38 mouse cellular contexts compared by ENCODE assay signal in genomic region chr19:41786896-41787295, GRCm38 (mm10). TPM values are rescaled to one million over a fixed set of nuclear protein-coding genes. Genes with fewer than 3 reads are reported as not detected.
"Had no signal": no experiment of that assay in that cellular context is flagged by ENCODE, and none has a peak within 500 bp of the region (broad histone marks: within the 10 kb centered on the region; RNA-seq: fewer than 3 reads in every experiment).

No protein-coding gene starts in this region.

- H3K9me3 ChIP-seq: heart, embryonic 10.5 days; heart, embryonic 13.5 days; heart, embryonic 15.5 days; hindbrain, embryonic 10.5 days; hindbrain, embryonic 12.5 days; hindbrain, embryonic 13.5 days; hindbrain, embryonic 15.5 days; intestine, embryonic 15.5 days; kidney, embryonic 15.5 days had no signal

- H3K4me3 ChIP-seq: heart, embryonic 10.5 days; heart, embryonic 12.5 days; heart, embryonic 13.5 days; heart, embryonic 15.5 days; hindbrain, embryonic 10.5 days; hindbrain, embryonic 12.5 days; hindbrain, embryonic 13.5 days; hindbrain, embryonic 15.5 days; intestine, embryonic 15.5 days; kidney, embryonic 15.5 days; layer of hippocampus, adult 2 months had no signal

- ATAC-seq: hindbrain, embryonic 16.5 days; hindbrain, postnatal 0 days; inflammation-experienced regulatory T-cells, adult 6 months; intestine, embryonic 15.5 days; intestine, embryonic 16.5 days; intestine, postnatal 0 days had no signal

- H3K9ac ChIP-seq: heart, embryonic 12.5 days; heart, embryonic 13.5 days; heart, embryonic 15.5 days; hindbrain, embryonic 12.5 days; hindbrain, embryonic 13.5 days; hindbrain, embryonic 14.5 days; hindbrain, embryonic 15.5 days; intestine, embryonic 15.5 days; kidney, embryonic 15.5 days had no signal

- H3K27me3 ChIP-seq: heart, embryonic 12.5 days; heart, embryonic 13.5 days; heart, embryonic 15.5 days; hindbrain, embryonic 12.5 days; hindbrain, embryonic 13.5 days; hindbrain, embryonic 15.5 days; intestine, embryonic 15.5 days; kidney, embryonic 15.5 days had no signal

- H3K27ac ChIP-seq: heart, embryonic 10.5 days; heart, embryonic 13.5 days; heart, embryonic 15.5 days; hindbrain, embryonic 10.5 days; hindbrain, embryonic 12.5 days; hindbrain, embryonic 13.5 days; hindbrain, embryonic 14.5 days; hindbrain, embryonic 15.5 days; hindbrain, postnatal 0 days; intestine, embryonic 15.5 days; kidney, embryonic 15.5 days; kidney, postnatal 0 days; layer of hippocampus, adult 2 months had no signal

- H3K4me1 ChIP-seq: heart, embryonic 12.5 days; heart, embryonic 13.5 days; heart, embryonic 15.5 days; hindbrain, embryonic 12.5 days; hindbrain, embryonic 13.5 days; hindbrain, embryonic 15.5 days; intestine, embryonic 15.5 days; kidney, embryonic 15.5 days had no signal

- H3K4me2 ChIP-seq: heart, embryonic 11.5 days; heart, embryonic 12.5 days; heart, embryonic 13.5 days; heart, embryonic 15.5 days; hindbrain, embryonic 12.5 days; hindbrain, embryonic 13.5 days; hindbrain, embryonic 14.5 days; hindbrain, embryonic 15.5 days; intestine, embryonic 15.5 days; kidney, embryonic 15.5 days had no signal

- DNase-seq: heart, postnatal 10 days; heart, postnatal 14 days; heart, postnatal 36 days; heart, postnatal 4 days; kidney, adult 11 months; kidney, adult 18-20 months; kidney, adult 2 months; kidney, adult 8-10 months; kidney, adult 9 months; kidney, postnatal 10 days; kidney, postnatal 14 days; kidney, postnatal 25 days; kidney, postnatal 36 days; kidney, postnatal 4 days; layer of hippocampus, adult 9-11 months; layer of hippocampus, postnatal 36 days had no signal

RNA-seq across cellular contexts. Expression of gene Slit1, which starts 43.4 kb away (rescaled TPM):
- total RNA-seq: heart, postnatal 4 days; hematopoietic stem cell, adult 5-6 weeks had no signal
- polyA plus RNA-seq: heart, embryonic 14.5 days; heart, postnatal 0 days; inflammation-experienced regulatory T-cells, adult 6 months had no signal
